Mouse (Mus musculus) erythroblast, embryonic 14.5 days (primary cell): Measurements from ENCODE around the gene Pde11a. TPM values are rescaled to one million over a fixed set of nuclear protein-coding genes. Genes with fewer than 3 reads are reported as not detected.

Source experiments
- H3K27me3 ChIP-seq: 2 replicates; pipeline ENCODE4 v1.6.1; 2012; ENCODE audit warnings: inconsistent platforms; ENCODE audit not compliant: control insufficient read depth
- H3K36me3 ChIP-seq: 2 replicates; pipeline ENCODE4 v1.6.1; 2012; ENCODE audit warnings: mild to moderate bottlenecking, inconsistent platforms; ENCODE audit not compliant: control insufficient read depth
- H3K4me1 ChIP-seq: 2 replicates; pipeline ENCODE4 v1.6.1; 2012; ENCODE audit warnings: inconsistent platforms; ENCODE audit not compliant: control insufficient read depth
- H3K4me3 ChIP-seq: replicated peaks from 2 replicates; pipeline ENCODE3; 2012; ENCODE audit warnings: moderate library complexity, mild to moderate bottlenecking, inconsistent platforms
- H3K9me3 ChIP-seq: 2 replicates; pipeline ENCODE4 v1.6.1; 2012; ENCODE audit warnings: low read length, inconsistent platforms, mixed read lengths; ENCODE audit not compliant: control insufficient read depth
- GATA1 ChIP-seq: IDR thresholded peaks from 2 replicates; pipeline ENCODE4 v1.6.1; 2012; ENCODE audit warnings: low read length, inconsistent platforms, mixed read lengths
- TAL1 ChIP-seq: IDR thresholded peaks from 3 replicates; pipeline ENCODE4 v1.6.1; 2012; ENCODE audit warnings: low read length, inconsistent platforms, mixed read lengths
- polyA plus RNA-seq: library from polyadenylated mRNA; stranded (reverse); fragments of >175 nt; gene quantifications from 2 replicates; pipeline ENCODE4 v1.2.3, GENCODE M21; 2012

Gene Pde11a
- polyA plus RNA-seq, 1 experiment: not detected

- Histone ChIP-seq H3K9me3 (no peaks in the 10 kb centered on the region), H3K4me1 (no peaks in the 10 kb centered on the region; the same call in 1 of the 2 replicates), H3K36me3 (no peaks in the 10 kb centered on the region), H3K4me3 (no peak overlapping the region), H3K27me3 (no peaks in the 10 kb centered on the region)
- no peak for TF ChIP-seq GATA1
- no peak for TF ChIP-seq TAL1
Measured at GRCm38 (mm10) chr2:76002899-76003298, 335.7 kb downstream of the Pde11a start.

- Histone ChIP-seq H3K36me3 (no peaks in the 10 kb centered on the region), H3K4me3 (no peak overlapping the region), H3K9me3 (no peaks in the 10 kb centered on the region), H3K27me3 (no peaks in the 10 kb centered on the region), H3K4me1 (no peaks in the 10 kb centered on the region; the same call in 1 of the 2 replicates)
- TF ChIP-seq GATA1: no peak
- TF ChIP-seq TAL1: no peak
Measured at GRCm38 (mm10) chr2:76001392-76001791, 337.2 kb downstream of the Pde11a start.

- TF ChIP-seq TAL1 (no peak), GATA1 (no peak)
- no peaks in the 10 kb centered on the region for H3K9me3 ChIP-seq
- H3K4me1 ChIP-seq: no peaks in the 10 kb centered on the region; the same call in 1 of the 2 replicates
- no peak overlapping the region for H3K4me3 ChIP-seq
- no peaks in the 10 kb centered on the region for H3K36me3 ChIP-seq
- H3K27me3 ChIP-seq: no peaks in the 10 kb centered on the region
Measured at GRCm38 (mm10) chr2:75999636-76000035, 338.9 kb downstream of the Pde11a start.

GRCm38 (mm10) chr2:75998692-75999091 is 339.9 kb downstream of the Pde11a start:
- H3K4me3 ChIP-seq: no peak overlapping the region
- no peaks in the 10 kb centered on the region for H3K9me3 ChIP-seq
- no peaks in the 10 kb centered on the region; the same call in 1 of the 2 replicates for H3K4me1 ChIP-seq
- no peaks in the 10 kb centered on the region for H3K36me3 ChIP-seq
- H3K27me3 ChIP-seq: no peaks in the 10 kb centered on the region
- TF ChIP-seq GATA1 (no peak), TAL1 (no peak)

GRCm38 (mm10) chr2:75997726-75998125 is 340.8 kb downstream of the Pde11a start:
- TF ChIP-seq GATA1 (no peak), TAL1 (no peak)
- H3K36me3 ChIP-seq: no peaks in the 10 kb centered on the region
- H3K9me3 ChIP-seq: no peaks in the 10 kb centered on the region
- H3K27me3 ChIP-seq: no peaks in the 10 kb centered on the region
- H3K4me3 ChIP-seq: no peak overlapping the region
- no peaks in the 10 kb centered on the region; the same call in 1 of the 2 replicates for H3K4me1 ChIP-seq

GRCm38 (mm10) chr2:75994841-75995240 is 343.7 kb downstream of the Pde11a start:
- no peak for TF ChIP-seq GATA1
- TF ChIP-seq TAL1: no peak
- Histone ChIP-seq H3K36me3 (no peaks in the 10 kb centered on the region), H3K4me1 (no peaks in the 10 kb centered on the region), H3K27me3 (no peaks in the 10 kb centered on the region), H3K9me3 (no peaks in the 10 kb centered on the region), H3K4me3 (no peak overlapping the region)

GRCm38 (mm10) chr2:75991581-75992205 is 346.9 kb downstream of the Pde11a start:
- no peaks in the 10 kb centered on the region for H3K9me3 ChIP-seq
- no peaks in the 10 kb centered on the region for H3K4me1 ChIP-seq
- no peaks in the 10 kb centered on the region for H3K36me3 ChIP-seq
- no peaks in the 10 kb centered on the region for H3K27me3 ChIP-seq
- TF ChIP-seq TAL1 (no peak), GATA1 (no peak)
- H3K4me3 ChIP-seq: no peak overlapping the region

GRCm38 (mm10) chr2:75990885-75991539 is 347.6 kb downstream of the Pde11a start:
- Histone ChIP-seq H3K4me3 (no peak overlapping the region), H3K4me1 (no peaks in the 10 kb centered on the region), H3K27me3 (no peaks in the 10 kb centered on the region), H3K9me3 (no peaks in the 10 kb centered on the region), H3K36me3 (no peaks in the 10 kb centered on the region)
- no peak for TF ChIP-seq GATA1
- no peak for TF ChIP-seq TAL1

- Histone ChIP-seq H3K4me1 (no peaks in the 10 kb centered on the region), H3K4me3 (no peak overlapping the region), H3K27me3 (no peaks in the 10 kb centered on the region), H3K9me3 (no peaks in the 10 kb centered on the region), H3K36me3 (no peaks in the 10 kb centered on the region)
- TF ChIP-seq TAL1 (no peak), GATA1 (no peak)
Measured at GRCm38 (mm10) chr2:75989694-75990093, 348.9 kb downstream of the Pde11a start.
